Mouse (Mus musculus) right cerebral cortex, adult 2 months (tissue): ENCODE results near the gene Ifna16.

Experiments used
- DNase-seq, 2 experiments: peaks; one replicate each; pipeline ENCODE4 v3.0.0; 2021 to 2022; ENCODE audit warnings: low spot score in 2 of 2

Gene Ifna16

GRCm38 (mm10) chr4:88676824-88677223, at the start of gene Ifna16:
Gene Ifna16 (minus strand): TSS chr4:88676924.
- no peak for DNase-seq

GRCm38 (mm10) chr4:88723497-88724090, 46.9 kb upstream of the Ifna16 start:
- no peak for DNase-seq

- DNase-seq: peak; percentile 88
Measured at GRCm38 (mm10) chr4:88721791-88722721, 45.3 kb upstream of the Ifna16 start, which contains the start of the genes Gm26566 and Klhl9. Gene Gm26566 (plus strand): TSS chr4:88721805. Gene Klhl9 (minus strand): TSS chr4:88722465.

GRCm38 (mm10) chr4:88718715-88719114, 42.0 kb upstream of the Ifna16 start:
- DNase-seq: no peak

GRCm38 (mm10) chr4:88715059-88715458, 38.3 kb upstream of the Ifna16 start:
- DNase-seq: no peak

GRCm38 (mm10) chr4:88714281-88714680, 37.6 kb upstream of the Ifna16 start:
- DNase-seq: no peak

GRCm38 (mm10) chr4:88707128-88707826, 30.6 kb upstream of the Ifna16 start:
- no peak for DNase-seq

- no peak for DNase-seq
Measured at GRCm38 (mm10) chr4:88705924-88706323, 29.2 kb upstream of the Ifna16 start.

- DNase-seq: no peak
Measured at GRCm38 (mm10) chr4:88699301-88699700, 22.6 kb upstream of the Ifna16 start.

- DNase-seq: no peak
Measured at GRCm38 (mm10) chr4:88698781-88699180, 22.1 kb upstream of the Ifna16 start.

GRCm38 (mm10) chr4:88697753-88698152, 21.0 kb upstream of the Ifna16 start:
- DNase-seq: no peak

- no peak for DNase-seq
Measured at GRCm38 (mm10) chr4:88697108-88697507, 20.4 kb upstream of the Ifna16 start.

- peak; percentile 63 to 80 for DNase-seq
Measured at GRCm38 (mm10) chr4:88696237-88696884, 19.6 kb upstream of the Ifna16 start.

GRCm38 (mm10) chr4:88693392-88693791, 16.7 kb upstream of the Ifna16 start:
- DNase-seq: no peak

GRCm38 (mm10) chr4:88692537-88692936, 15.8 kb upstream of the Ifna16 start:
- DNase-seq: no peak

GRCm38 (mm10) chr4:88691259-88691658, 14.5 kb upstream of the Ifna16 start, which contains the start of gene Ifnab:
Gene Ifnab (minus strand): TSS chr4:88691359.
- DNase-seq: no peak

- DNase-seq: no peak
Measured at GRCm38 (mm10) chr4:88683812-88684211, 7.1 kb upstream of the Ifna16 start, which contains the start of gene Ifna2. Gene Ifna2 (minus strand): TSS chr4:88683912.

GRCm38 (mm10) chr4:88681353-88681752, 4.6 kb upstream of the Ifna16 start:
- DNase-seq: no peak

GRCm38 (mm10) chr4:88680362-88680761, 3.6 kb upstream of the Ifna16 start:
- DNase-seq: peak; percentile 37 to 44

GRCm38 (mm10) chr4:88655461-88655860, 21.3 kb downstream of the Ifna16 start:
- no peak for DNase-seq

- no peak for DNase-seq
Measured at GRCm38 (mm10) chr4:88653644-88654043, 23.1 kb downstream of the Ifna16 start.

- no peak for DNase-seq
Measured at GRCm38 (mm10) chr4:88644359-88644758, 32.4 kb downstream of the Ifna16 start, which contains the start of gene Ifna13. Gene Ifna13 (minus strand): TSS chr4:88644459.
